Mouse (Mus musculus) myocyte (in vitro differentiated cells): ENCODE results near the gene Cfap157.

Experiments used
- CEBPB ChIP-seq: IDR thresholded peaks from 2 replicates; pipeline ENCODE4 v1.6.1; 2011; ENCODE audit warnings: mild to moderate bottlenecking, moderate library complexity; ENCODE audit not compliant: poor library complexity, insufficient read depth, severe bottlenecking
- MYOG ChIP-seq, 3 experiments: IDR thresholded peaks; one replicate each; pipeline ENCODE4 v1.6.1; 2011; ENCODE audit warnings: control low read depth in 2 of 3, low read depth in 2 of 3, mild to moderate bottlenecking in 2 of 3; ENCODE audit not compliant: insufficient read length in 2 of 3, control insufficient read depth in 1 of 3, insufficient read depth in 1 of 3
- POLR2A ChIP-seq: IDR thresholded peaks from one replicate; pipeline ENCODE4 v1.6.1; 2011; ENCODE audit warnings: low read depth, mild to moderate bottlenecking, control low read depth, moderate library complexity; ENCODE audit not compliant: insufficient read length
- POLR2AphosphoS2 ChIP-seq: IDR thresholded peaks from one replicate; pipeline ENCODE4 v1.6.1; 2011; ENCODE audit warnings: low read depth, control low read depth; ENCODE audit not compliant: insufficient read length
- REST ChIP-seq: IDR thresholded peaks from one replicate; pipeline ENCODE4 v1.6.1; 2011; ENCODE audit warnings: mild to moderate bottlenecking, control low read depth, moderate library complexity; ENCODE audit not compliant: insufficient read depth, insufficient read length
- SRF ChIP-seq: IDR thresholded peaks from one replicate; pipeline ENCODE4 v1.6.1; 2011; ENCODE audit warnings: low read depth; ENCODE audit not compliant: control insufficient read depth, insufficient read length
- TCF12 ChIP-seq: IDR thresholded peaks from one replicate; pipeline ENCODE4 v1.6.1; 2011; ENCODE audit warnings: mild to moderate bottlenecking, control low read depth; ENCODE audit not compliant: poor library complexity, insufficient read depth, severe bottlenecking
- USF1 ChIP-seq: IDR thresholded peaks from one replicate; pipeline ENCODE4 v1.6.1; 2011; ENCODE audit warnings: low read depth, mild to moderate bottlenecking, control low read depth, moderate library complexity

- TF ChIP-seq POLR2AphosphoS2 (no peak), POLR2A (no peak), SRF (no peak), REST (no peak), USF1 (no peak), MYOG (IDR thresholded peaks at IDR 0.05; ENCODE audit: control insufficient read depth in 1 of 3, insufficient read depth in 1 of 3, insufficient read length in 2 of 3, low read depth in 2 of 3) (no peak), TCF12 (no peak), CEBPB (no peak)
Measured at GRCm38 (mm10) chr2:32823579-32824154, 39.4 kb upstream of the Cfap157 start.
